Mouse (Mus musculus): ENCODE data around the gene Mpnd.
"Not testable (repeated sequence)": the region's sequence is repeated elsewhere in the genome, so short reads cannot be mapped to it uniquely, and the experiment has no call there.

DNA sequence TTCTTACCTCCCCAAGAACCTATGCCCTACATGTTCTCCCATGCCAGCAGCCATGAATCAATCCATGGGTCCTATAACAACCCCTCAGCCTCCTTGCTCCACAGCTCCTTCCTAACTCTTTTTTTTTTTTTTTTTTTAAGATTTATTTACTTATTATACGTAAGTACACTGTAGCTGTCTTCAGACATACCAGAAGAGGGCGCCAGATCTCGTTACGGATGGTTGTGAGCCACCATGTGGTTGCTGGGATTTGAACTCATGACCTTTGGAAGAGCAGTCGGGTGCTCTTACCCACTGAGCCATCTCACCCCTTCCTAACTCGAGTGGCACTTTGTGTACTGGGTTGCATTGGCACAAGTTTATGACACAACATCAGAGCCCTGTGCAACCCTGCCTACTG lies 60.2 kb downstream of the Mpnd start:
- TF ChIP-seq CTCF (IDR thresholded peaks at IDR 0.05; ENCODE audit: borderline replicate concordance, insufficient read depth, low read length); POLR2A (IDR thresholded peaks at IDR 0.05; ENCODE audit: low read depth, low read length): not testable (repeated sequence)
